Mouse (Mus musculus): ENCODE results near the gene BC028528. TPM values are rescaled to one million over a fixed set of nuclear protein-coding genes. Genes with fewer than 3 reads are reported as not detected.

The BC028528 gene
- 7.9 and 11.4 TPM in 2 replicates for polyA plus RNA-seq (2016; fragmentation: Nextera tagmentation; extraction: Ambion mirVana)

DNA sequence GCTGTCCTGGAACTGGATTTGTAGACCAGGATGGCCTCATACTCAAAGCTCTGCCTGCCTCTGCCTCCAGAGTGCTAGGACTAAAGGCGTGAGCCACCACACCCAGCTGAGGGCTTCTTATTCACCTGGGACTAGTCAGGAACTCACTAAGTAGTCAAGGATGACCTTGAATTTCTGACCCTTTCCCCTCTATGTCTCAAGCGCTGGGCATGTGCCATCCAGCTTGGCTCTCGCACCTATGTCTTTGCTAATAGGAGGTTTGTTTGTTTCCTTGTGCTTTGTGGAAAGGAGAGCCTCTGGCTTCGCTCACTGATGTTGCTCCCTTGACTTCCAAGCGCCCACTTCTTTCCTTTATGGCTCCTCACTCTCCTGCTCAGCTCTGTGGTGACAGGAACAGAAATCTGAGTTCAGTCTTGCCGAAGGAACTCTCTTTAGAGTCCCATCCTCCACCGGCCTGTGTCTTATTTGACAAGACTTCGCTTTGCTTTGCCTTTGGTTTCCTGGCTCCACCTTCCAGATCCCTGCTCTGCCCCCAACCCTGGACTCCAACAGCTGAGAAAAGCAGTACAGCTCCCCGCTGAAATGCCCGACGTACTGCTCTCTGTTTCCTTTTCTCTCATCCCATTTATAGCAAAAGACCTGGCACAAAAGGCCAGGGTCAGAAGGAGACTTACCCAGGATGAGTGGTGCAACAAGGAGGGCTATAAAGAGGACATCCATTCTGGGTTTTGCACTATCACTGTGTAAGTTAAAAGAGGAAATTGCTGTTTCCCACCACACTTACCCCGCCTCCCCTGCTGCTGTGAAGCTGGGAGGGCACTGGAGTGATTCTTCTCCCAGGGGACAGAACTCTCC lies at the start of gene BC028528:
BC028528 (minus strand) TSS at position 795 of the 855 bp plus-strand sequence.
- WGBS, result 21% methylated on average over 12 of the region's 12 CpGs
- peak; percentile 44 for DNase-seq (ENCODE audit: low spot score)

DNA sequence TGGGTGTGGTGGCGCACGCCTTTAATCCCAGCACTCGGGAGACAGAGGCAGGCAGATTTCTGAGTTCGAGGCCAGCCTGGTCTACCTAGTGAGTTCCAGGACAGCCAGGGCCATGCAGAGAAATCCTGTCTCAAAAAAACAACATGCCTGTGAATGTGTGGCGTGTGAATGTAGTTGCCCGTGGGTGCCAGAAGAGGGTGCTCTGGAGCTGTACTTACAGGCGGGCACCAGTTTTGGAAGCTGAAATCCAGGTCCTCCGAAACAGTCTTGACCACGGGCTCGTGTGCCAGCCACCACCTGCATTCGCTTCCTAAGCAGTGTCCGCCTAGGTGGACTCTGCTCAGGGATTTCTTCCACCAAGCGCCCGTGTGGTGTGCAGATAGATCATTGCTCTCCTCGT lies 47.0 kb upstream of the BC028528 start:
- Histone ChIP-seq H3K36me3 (peaks cover 99% of the 10 kb centered on the region), H3K9me3 (replicated peaks) (no peaks in the 10 kb centered on the region), H3K27me3 (ENCODE audit: low read depth, poor library complexity, severe bottlenecking) (no peaks in the 10 kb centered on the region), H3K4me1 (no peaks in the 10 kb centered on the region), H3K27ac (no peak overlapping the region), H3K4me3 (no peak overlapping the region)
- WGBS, result 95% methylated on average over 15 of the region's 15 CpGs
- peak; percentile 41 for DNase-seq (ENCODE audit: low spot score)

More for the DNA sequence above, at the start of gene BC028528:
- Histone ChIP-seq H3K27me3 (ENCODE audit: low read depth, poor library complexity, severe bottlenecking) (no peaks in the 10 kb centered on the region), H3K36me3 (peaks cover 5% of the 10 kb centered on the region; the same call in 1 of the 2 replicates), H3K4me3 (peak within 1 kb of the TSS; percentile 39), H3K4me1 (peaks cover 50% of the 10 kb centered on the region), H3K9me3 (replicated peaks) (no peaks in the 10 kb centered on the region), H3K27ac (peak within 1 kb of the TSS; percentile 78)

DNA sequence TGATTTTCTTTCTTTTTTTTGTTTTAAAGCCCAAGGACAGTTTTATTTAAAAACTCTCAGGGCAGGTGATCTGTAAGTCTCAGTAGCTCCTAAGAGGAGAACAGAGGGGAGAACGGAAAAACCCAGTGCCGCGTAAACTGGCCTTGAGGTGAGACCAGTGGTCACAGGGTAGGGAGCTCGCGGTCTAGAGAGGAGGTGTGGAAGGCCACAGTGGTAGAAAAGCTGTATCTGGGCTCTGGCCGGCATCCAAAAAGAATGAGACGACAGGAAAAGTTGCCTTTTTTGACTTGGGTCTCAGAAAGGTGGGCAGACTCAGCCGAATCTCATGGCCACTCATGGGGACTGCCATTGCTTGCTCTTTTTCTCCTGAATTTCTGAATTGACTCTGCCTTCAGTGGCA lies 46.4 kb upstream of the BC028528 start:
- Histone ChIP-seq H3K27ac (no peak overlapping the region), H3K9me3 (replicated peaks) (no peaks in the 10 kb centered on the region), H3K36me3 (peaks cover 99% of the 10 kb centered on the region), H3K27me3 (ENCODE audit: low read depth, poor library complexity, severe bottlenecking) (no peaks in the 10 kb centered on the region), H3K4me1 (no peaks in the 10 kb centered on the region), H3K4me3 (no peak overlapping the region)
- 97% methylated on average over 8 of the region's 8 CpGs for WGBS
- no peak for DNase-seq (ENCODE audit: low spot score)

DNA sequence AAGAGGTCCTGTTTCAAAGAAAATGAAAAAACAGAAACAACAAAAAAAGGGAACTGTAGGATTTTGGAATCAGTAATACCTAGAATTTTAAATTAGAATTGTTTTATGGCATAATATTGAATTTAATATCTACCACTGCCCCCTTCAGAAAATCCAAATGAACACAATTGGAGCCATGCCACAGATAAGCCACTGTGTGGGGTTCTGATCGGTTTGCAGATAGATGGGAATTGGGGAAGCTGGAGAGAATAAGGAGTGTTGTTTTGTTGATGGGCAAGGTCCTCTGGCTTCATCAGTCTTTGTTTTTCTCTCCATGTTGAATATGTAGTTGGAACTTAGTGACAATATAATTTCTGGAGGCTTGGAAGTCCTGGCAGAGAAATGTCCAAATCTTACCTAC lies 42.6 kb upstream of the BC028528 start:
- no peaks in the 10 kb centered on the region for H3K9me3 ChIP-seq (replicated peaks)
- H3K27ac ChIP-seq, result no peak overlapping the region
- H3K4me3 ChIP-seq, result no peak overlapping the region
- WGBS, result 96% methylated on average over 1 of the region's 1 CpGs
- no peak for DNase-seq (ENCODE audit: low spot score)
- no peaks in the 10 kb centered on the region for H3K27me3 ChIP-seq (ENCODE audit: low read depth, poor library complexity, severe bottlenecking)
- H3K36me3 ChIP-seq, result peaks cover 75% of the 10 kb centered on the region
- H3K4me1 ChIP-seq, result peaks cover 6% of the 10 kb centered on the region; the same call in 1 of the 2 replicates

DNA sequence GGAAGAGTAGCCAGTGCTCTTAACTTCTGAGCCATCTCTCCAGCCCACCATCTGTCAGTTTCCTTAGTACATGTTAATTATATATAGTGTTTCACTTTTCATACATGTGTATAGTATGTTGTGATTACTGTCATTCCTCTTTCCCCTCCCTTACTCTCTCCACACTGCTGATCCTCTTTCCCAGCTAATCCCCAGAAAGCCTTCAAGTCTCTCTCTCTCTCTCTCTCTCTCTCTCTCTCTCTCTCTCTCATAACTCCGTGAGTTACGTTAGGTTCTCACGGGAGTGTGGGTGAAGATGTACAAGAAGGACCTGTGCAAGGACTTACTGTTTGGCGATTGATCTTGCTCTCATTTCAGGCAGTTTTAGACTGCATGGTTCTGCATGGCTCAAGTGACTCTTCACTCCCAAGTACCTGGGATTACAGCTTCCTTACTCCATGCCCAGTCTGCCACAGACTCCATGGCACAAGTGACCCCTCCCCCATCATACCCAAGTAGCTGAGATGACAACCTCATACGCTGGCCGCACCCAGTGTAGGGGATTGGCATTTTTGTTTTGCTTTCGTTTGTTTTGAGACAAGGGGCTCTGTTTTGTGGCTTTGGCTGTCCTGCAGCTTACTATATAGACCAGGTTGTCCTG lies 41.4 kb upstream of the BC028528 start:
- no peaks in the 10 kb centered on the region for H3K9me3 ChIP-seq (replicated peaks)
- DNase-seq (ENCODE audit: low spot score), result no peak
- peaks cover 10% of the 10 kb centered on the region; the same call in 1 of the 2 replicates for H3K4me1 ChIP-seq
- no peaks in the 10 kb centered on the region for H3K27me3 ChIP-seq (ENCODE audit: low read depth, poor library complexity, severe bottlenecking)
- peaks cover 63% of the 10 kb centered on the region for H3K36me3 ChIP-seq
- H3K27ac ChIP-seq, result no peak overlapping the region
- 95% methylated on average over 7 of the region's 7 CpGs for WGBS
- no peak overlapping the region for H3K4me3 ChIP-seq

DNA sequence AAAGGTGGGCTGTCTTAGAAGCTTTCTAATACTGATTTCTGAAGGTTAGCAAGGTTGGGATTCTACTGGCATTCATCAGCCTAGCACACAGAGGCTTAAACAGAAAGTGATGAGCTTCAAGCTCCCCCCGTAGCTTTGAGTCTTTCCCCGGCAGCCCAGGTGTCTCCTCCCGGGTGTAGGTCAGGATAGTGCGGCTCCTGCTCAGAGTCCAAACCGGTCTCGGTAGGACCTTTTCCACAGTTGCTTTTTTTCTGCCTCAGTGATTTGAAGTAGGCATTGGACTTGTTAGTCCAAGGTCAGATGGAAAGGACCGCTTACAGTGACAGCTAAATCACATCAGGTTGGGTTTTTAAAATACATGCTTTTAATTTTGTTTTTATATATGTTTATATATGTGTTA lies 40.8 kb upstream of the BC028528 start:
- Histone ChIP-seq H3K4me1 (peaks cover 10% of the 10 kb centered on the region; the same call in 1 of the 2 replicates), H3K27ac (no peak overlapping the region), H3K4me3 (no peak overlapping the region), H3K9me3 (replicated peaks) (no peaks in the 10 kb centered on the region), H3K36me3 (peaks cover 57% of the 10 kb centered on the region), H3K27me3 (ENCODE audit: low read depth, poor library complexity, severe bottlenecking) (no peaks in the 10 kb centered on the region)
- WGBS, result 94% methylated on average over 7 of the region's 7 CpGs
- no peak for DNase-seq (ENCODE audit: low spot score)

DNA sequence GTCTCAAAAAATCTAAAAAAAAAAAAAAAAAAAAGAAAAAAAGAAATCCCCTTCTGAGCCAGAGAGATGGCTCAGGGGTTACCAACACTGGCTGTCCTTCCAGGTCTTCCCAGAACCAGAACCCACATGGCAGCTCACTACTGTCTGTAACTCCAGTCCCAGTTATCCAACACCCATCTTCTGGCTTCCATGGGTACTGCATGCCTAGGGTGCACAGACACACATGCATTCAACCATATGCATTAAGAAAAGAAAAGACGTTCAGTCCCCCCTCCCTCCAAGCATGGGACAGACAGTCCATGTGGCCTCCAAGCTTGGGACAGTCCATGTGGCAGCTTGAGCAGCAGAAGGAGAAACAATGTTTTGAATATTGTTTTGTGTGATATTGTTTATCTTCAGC lies 40.4 kb upstream of the BC028528 start:
- 71% methylated on average over 1 of the region's 1 CpGs for WGBS
- Histone ChIP-seq H3K27me3 (ENCODE audit: low read depth, poor library complexity, severe bottlenecking) (no peaks in the 10 kb centered on the region), H3K4me3 (no peak overlapping the region; the same call in 1 of the 2 replicates), H3K4me1 (peaks cover 10% of the 10 kb centered on the region; the same call in 1 of the 2 replicates), H3K9me3 (replicated peaks) (no peaks in the 10 kb centered on the region), H3K27ac (no peak overlapping the region), H3K36me3 (peaks cover 52% of the 10 kb centered on the region)
- DNase-seq (ENCODE audit: low spot score), result no peak

DNA sequence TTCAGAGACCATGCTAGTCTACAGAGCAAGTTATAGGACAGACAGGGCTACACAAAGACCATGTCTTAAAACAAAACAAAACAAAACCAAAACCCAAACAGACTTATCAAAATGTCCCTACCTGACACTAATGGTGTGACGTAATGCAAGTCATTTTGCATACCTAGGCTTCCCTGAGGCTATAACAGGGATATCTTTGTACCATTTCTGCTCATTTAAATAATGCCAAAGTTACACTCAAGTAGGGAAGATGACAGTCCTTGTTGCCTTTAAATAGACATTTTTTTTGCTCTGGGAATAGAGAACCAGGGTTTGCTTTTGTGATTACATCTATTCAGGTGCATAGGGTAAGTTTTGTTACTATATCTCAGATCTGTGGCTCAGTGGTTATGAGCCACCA lies 39.7 kb upstream of the BC028528 start:
- H3K9me3 ChIP-seq (replicated peaks), result no peaks in the 10 kb centered on the region
- H3K36me3 ChIP-seq, result peaks cover 46% of the 10 kb centered on the region
- H3K4me1 ChIP-seq, result peaks cover 10% of the 10 kb centered on the region; the same call in 1 of the 2 replicates
- no peak overlapping the region for H3K27ac ChIP-seq
- no peaks in the 10 kb centered on the region for H3K27me3 ChIP-seq (ENCODE audit: low read depth, poor library complexity, severe bottlenecking)
- peak overlapping the region; percentile 95 for H3K4me3 ChIP-seq
- whole genome bisulfite sequencing, result 98% methylated on average over 1 of the region's 1 CpGs
- no peak for DNase-seq (ENCODE audit: low spot score)

DNA sequence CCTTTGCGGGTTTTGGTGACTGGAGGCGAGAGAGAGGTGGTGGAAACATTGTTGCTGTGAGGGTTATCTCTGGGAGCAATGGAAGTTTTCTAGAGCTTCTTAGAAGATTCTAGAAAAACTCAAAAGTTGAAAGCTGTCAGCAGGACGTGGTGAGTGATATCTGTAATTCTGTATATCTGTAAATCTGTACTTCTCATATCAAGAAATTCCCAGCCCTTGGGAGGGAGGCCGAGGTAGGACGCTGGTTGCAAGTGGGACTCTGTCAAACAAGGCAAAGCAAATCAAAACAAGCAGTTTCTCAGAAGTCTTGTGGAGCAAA lies 38.6 kb upstream of the BC028528 start:
- H3K4me3 ChIP-seq, result peak overlapping the region; percentile 95
- peaks cover 10% of the 10 kb centered on the region; the same call in 1 of the 2 replicates for H3K4me1 ChIP-seq
- WGBS, result 4% methylated on average over 5 of the region's 5 CpGs
- H3K36me3 ChIP-seq, result peaks cover 37% of the 10 kb centered on the region
- H3K27me3 ChIP-seq (ENCODE audit: low read depth, poor library complexity, severe bottlenecking), result no peaks in the 10 kb centered on the region
- DNase-seq (ENCODE audit: low spot score), result peak; percentile 41
- peak overlapping the region; percentile 96 for H3K27ac ChIP-seq
- no peaks in the 10 kb centered on the region for H3K9me3 ChIP-seq (replicated peaks)

DNA sequence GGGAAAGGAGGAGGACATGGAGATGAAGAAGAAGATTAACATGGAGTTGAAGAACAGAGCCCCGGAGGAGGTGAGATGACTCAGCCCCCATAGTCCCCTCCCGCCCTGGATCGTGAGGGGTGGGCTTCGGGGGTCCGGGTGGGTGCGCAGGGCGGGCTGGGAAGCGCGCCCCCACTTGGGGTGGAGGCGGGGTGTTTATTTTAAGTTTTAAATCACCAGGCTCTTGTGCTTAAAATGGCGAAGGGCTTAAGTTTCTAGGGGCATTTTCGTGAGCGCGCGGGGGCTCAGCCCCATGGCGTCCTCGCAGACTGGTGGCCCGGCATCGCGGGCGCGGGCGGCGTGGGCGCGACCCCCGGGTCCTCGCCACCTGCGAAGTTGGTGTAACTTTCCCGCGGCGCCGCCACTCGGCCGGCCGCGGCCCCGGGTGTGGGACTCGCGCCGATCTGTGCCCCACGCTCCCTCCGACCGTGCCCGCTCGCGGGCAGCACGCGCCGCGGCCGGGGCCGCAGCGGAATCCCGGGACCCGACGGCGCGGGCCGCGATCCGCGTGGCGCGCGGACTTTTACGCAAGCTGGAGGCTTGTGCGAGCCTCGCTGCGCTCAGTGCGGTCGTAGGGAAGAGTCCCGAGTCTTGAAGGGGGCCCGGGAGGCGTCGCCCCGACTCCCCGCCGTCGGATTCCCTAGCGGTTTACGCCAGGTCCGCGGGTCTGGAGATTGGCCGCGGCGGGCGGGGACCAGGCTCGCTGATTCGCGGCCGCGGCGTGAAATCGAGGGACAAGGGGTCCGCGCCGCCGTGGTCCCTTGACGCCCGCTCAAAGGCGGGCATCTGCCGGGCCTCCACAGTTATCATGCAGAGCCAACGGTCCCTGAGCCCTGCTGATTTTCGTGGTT lies 38.0 kb upstream of the BC028528 start:
- Histone ChIP-seq H3K9me3 (replicated peaks) (no peaks in the 10 kb centered on the region), H3K36me3 (peaks cover 31% of the 10 kb centered on the region), H3K27ac (peak overlapping the region; percentile 96), H3K27me3 (ENCODE audit: low read depth, poor library complexity, severe bottlenecking) (no peaks in the 10 kb centered on the region), H3K4me3 (peak overlapping the region; percentile 95), H3K4me1 (peaks cover 10% of the 10 kb centered on the region; the same call in 1 of the 2 replicates)
- DNase-seq (ENCODE audit: low spot score), result peak; percentile 78
- WGBS, result under 1% methylated on average over 105 of the region's 105 CpGs

DNA sequence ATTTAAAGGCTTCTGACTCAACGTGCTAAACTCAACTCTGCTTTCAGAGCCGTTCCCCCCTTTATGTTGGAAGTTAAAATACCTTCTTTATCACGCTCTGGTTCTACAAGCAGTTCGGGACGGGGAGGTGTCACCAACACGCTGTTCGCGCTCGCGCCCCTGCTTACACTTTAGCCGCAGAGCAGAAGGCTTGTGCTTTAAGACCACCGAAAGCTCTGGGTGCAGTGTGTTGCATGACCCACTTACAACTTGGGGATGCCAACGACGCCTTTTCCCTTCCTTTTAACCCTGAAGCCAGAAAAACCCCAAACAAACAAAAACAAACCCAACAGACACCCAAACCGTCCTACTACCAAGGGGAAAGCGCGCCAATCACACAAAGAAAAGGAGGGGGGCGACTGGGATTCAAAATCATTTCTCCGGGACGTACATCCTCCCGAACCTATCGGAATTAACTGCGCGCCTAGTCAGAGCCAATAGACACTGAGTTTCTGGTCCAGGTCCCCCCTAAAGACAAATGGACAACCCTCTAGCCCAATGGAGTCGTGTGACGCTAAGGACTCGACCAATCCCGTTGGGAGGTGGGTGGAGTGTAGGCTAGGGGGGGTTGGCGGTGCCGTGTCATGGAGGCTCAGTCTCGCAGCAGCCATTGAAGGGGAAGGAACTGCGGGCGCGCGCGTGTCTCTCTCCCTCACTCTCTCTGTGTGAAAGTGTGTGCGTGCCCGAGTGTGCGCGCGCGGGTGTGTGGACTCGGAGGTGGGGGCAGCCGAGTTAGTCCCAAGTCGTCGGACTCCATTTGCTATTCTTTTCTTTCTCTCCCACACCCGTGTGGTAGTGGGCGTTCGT lies 37.1 kb upstream of the BC028528 start, which contains the start of gene Anp32e:
Anp32e (plus strand) TSS at position 589 of the 846 bp plus-strand sequence.
- under 1% methylated on average over 49 of the region's 49 CpGs for WGBS
- H3K4me3 ChIP-seq, result peak within 1 kb of the TSS; percentile 95
- peaks cover 10% of the 10 kb centered on the region; the same call in 1 of the 2 replicates for H3K4me1 ChIP-seq
- DNase-seq (ENCODE audit: low spot score), result peak; percentile 96
- H3K27me3 ChIP-seq (ENCODE audit: low read depth, poor library complexity, severe bottlenecking), result no peaks in the 10 kb centered on the region
- peak within 1 kb of the TSS; percentile 96 for H3K27ac ChIP-seq
- H3K36me3 ChIP-seq, result peaks cover 21% of the 10 kb centered on the region
- no peaks in the 10 kb centered on the region for H3K9me3 ChIP-seq (replicated peaks)
